Mouse (Mus musculus): ENCODE measurements around the gene Ube3b.

Ube3b gene

GRCm38 (mm10) chr5:114428621-114429020, 48.2 kb downstream of the Ube3b start:
- DNase-seq, result no peak

DNA sequence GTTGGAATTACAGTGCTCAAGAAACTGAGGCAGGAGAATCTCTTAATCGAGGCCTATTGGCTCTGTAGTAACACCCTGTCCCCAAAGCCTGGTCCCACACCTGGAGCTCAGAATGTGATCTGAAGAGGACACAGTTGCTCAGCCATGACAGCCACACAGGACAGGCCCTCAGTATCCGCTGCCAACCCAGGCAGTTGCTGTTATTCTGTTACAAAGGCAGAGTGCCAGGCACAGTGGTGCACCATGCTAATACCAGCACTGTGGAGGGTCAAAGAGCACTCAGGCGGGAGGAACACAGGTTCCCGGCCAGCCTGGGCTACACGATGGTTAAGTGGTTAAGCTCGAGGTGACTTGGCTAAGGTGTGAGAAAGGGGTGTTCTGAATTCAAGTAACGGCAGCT, 49.4 kb downstream of the Ube3b start:
- peak; percentile 45 to 72 for DNase-seq

DNA sequence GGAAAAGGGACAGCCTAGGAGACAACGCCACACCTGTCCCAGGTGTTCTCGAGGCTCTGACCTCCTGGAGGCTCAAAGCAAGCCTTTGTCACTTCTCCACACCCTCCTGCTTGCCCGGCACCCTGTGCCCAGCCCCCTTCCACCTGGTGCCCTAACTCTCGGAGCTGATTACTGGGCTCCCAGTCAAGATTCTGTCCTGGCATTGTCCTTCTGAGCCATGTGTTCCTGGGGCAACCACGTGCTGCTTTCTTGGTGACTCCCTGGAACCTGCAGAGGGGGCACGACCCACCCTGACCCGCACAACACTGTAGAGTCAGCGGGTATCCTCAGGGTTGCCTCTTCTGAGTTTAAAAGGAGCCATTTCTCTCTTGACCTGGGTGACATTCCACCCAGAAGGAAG, 54.0 kb downstream of the Ube3b start:
- DNase-seq, result no peak

GRCm38 (mm10) chr5:114435588-114435987, 55.2 kb downstream of the Ube3b start:
- peak in 1 of 2 experiments; percentile 60 for DNase-seq

DNA sequence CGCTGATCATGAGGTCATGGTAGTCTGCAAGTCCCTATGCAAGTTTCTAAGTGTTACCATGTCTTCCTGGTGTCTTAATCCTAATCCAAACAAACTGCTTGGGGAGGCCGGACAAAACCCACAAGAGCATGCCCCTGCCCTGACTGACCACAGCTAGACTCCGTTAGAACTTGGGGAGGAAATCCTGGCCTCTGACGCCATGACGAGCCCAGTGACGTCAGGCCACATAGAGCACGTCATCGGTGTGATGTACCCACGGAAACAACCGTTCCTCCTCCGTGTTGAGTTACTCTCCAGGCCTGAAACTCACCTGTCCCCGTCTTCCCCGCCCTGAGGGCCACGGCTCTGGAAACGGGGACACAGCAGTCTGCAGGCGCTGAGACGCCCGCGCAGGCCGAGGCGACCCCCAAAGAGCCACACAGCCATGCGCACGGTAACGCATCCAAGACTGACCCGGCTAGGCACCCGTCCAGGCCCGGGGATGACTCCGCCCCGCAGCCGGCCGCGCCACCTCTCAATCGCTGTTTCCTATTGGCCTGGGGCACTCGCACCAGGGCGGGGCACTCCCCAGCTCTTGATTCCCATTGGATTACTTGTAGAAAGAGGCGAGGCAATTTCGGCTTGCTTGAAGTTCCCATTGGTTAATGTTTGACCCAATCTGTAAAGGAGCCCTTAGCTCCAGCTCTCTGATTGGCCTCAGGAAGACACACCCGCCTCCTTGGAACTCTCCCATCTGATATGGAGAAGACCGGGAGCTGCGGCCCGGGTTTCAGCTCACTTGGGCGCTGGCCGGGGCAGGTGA, 63.4 kb downstream of the Ube3b start, which contains the start of the genes Mmab and Mvk:
Gene Mmab, minus strand, starts transcription at position 495 of the 802 bp plus-strand sequence.
Gene Mvk, plus strand, starts transcription at position 704 of the 802 bp plus-strand sequence.
- DNase-seq, result peak; percentile 98 to 99

- no peak for DNase-seq
These were observed 63.9 kb downstream of the Ube3b start for GRCm38 (mm10) chr5:114444368-114444692.

DNA sequence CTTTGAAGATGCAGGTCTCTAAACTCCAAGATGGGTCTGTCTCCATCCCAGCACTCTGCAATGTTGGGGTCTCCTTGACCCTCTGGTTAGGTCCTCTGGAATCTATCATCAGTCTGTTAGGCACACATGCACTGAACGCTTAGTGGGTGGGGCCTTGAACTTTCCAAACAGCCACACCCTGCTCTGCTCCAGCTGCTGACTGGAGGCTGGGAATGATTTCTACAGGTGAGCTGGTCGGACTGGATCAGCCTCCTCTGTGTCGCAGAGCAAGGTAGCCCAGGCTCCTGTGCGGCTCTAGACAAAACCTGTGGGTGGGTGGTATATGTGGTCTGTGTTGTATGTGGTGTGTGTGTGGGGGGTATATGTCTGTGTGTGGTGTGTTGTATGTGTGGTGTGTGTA, 68.6 kb downstream of the Ube3b start:
- DNase-seq, result no peak

DNA sequence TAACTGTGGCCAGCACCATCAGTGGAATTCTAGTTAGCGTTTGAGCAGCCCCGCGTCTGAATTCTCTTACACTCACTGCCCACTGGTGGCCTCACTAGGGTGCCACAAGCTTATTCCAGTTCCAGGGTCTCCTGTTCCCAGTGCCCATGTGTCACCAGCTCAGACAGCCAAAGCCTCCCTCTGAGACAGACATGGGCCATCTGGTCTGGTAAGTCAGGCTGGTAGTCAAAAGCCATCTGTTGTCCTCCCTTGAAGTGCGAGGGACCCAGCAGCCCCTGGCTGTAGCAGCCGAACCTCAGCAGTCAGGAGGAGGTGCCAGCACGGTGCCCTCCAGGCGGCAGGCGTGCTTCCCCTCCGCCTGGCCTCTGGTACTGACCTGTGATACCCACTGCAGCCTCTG, 75.9 kb downstream of the Ube3b start:
- DNase-seq, result no peak

- DNase-seq, result no peak
These were observed 76.7 kb downstream of the Ube3b start for GRCm38 (mm10) chr5:114456995-114457605.

GRCm38 (mm10) chr5:114461238-114461637, 80.8 kb downstream of the Ube3b start:
- DNase-seq, result peak; percentile 87

DNA sequence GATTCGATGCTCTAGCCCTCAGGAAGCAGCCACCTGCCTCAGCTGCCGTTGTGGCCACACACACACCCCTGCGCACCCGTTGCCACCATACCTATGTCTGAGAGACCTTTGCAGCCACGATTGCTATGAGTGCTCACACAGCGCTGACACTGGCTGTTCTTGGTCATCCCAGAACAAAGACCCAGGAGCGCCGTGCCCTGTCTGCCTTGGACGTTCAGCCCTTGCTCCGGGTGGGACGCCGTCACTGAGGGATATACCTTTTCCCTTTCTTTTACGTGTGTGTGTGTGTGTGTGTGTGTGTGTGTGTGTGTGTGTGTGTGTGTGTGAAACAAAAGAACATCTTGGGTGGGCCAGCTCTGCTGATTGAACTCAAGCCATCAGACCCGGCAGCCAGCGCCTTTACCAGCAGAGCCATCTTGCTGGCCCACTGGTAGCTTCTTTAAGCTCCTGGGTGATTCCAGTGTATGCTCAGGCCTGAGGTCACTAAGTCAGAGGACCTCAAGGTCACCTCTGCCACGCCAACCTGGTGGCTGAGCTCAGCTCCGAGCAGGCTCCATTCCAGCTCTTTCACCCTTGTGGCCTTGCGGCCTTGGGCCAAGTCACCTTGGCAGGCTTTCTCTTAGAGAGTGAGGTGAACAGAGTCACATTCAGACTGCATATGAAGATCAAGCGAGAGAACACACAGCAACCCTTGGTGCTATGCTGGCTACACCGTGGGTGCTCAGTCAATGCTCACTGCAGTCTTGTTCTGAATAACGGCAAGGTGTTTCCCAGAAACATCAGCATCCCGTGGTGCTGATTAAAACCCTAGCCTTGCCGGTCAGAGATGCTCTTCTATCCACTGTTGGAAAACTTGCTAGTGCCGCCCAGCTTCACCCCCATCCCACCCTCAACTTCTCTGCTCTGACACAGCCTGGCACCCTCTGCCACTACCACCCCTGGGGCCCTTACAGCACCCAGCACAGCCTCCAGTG, 81.9 kb downstream of the Ube3b start:
- DNase-seq, result peak; percentile 61 to 84

GRCm38 (mm10) chr5:114464561-114464960, 84.2 kb downstream of the Ube3b start:
- DNase-seq, result no peak

DNA sequence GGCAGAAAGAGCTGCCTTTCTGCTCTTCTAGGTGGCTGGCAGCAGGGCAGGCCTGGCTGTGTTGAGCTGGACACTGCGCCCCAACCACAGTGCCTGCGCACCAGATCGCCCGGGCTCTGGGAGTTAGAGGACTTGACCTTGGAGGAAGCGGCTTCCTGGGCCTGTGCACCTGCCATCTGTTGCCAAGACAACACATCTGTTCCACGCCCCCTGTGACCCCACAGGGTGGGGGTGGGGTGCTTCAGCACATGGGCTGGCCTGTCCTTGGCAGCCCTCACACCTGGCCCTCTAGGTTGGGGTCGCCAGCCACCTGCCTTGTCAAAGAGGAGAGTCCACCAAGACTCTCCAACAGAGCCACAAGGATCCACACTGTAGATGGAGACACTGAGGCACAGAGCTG, 85.2 kb downstream of the Ube3b start:
- DNase-seq, result peak in 1 of 2 experiments; percentile 70

GRCm38 (mm10) chr5:114467019-114467418, 86.6 kb downstream of the Ube3b start:
- DNase-seq, result no peak

GRCm38 (mm10) chr5:114467430-114467829, 87.0 kb downstream of the Ube3b start:
- DNase-seq, result peak; percentile 71 to 74

GRCm38 (mm10) chr5:114468007-114468406, 87.6 kb downstream of the Ube3b start:
- no peak for DNase-seq

GRCm38 (mm10) chr5:114470359-114470758, 90.0 kb downstream of the Ube3b start:
- no peak for DNase-seq

Data from kidney, postnatal 25 days (tissue).